Mouse (Mus musculus) spleen, embryonic (tissue): ENCODE measurements at regions not wholly inside any gene's neighbourhood (a gene's known extent, or its start where the extent isn't known, plus 50 kb on each side); places are given as distances from the start of the nearest gene placed in this dataset.

Experiments used
- CTCF ChIA-PET: fragments of 350-600 bp; sonication (Branson Sonifier 250); formaldehyde crosslinking; loops from one replicate; lab custom pipeline; 2022; lab: Charles Lee

DNA sequence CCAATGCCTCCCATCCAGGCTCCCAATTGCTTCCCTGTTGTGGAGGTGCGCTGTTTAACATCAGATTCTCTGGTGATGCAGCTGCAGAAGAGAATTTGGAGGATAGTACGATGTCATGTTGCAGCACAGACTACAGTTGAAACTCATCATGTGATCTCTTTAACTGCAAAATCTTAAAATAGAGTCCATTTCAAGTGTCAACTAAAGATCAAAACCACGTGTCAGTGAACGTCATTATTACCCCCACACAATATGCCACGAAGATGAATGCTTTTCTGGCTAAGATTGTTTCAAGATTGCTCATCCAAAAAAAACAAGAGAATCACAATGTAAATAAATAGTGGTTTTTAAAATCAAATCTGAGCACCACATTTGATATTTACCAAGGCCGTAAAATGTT is 343.7 kb upstream of the Fam98a start:
- CTCF ChIA-PET, result no interaction called here

DNA sequence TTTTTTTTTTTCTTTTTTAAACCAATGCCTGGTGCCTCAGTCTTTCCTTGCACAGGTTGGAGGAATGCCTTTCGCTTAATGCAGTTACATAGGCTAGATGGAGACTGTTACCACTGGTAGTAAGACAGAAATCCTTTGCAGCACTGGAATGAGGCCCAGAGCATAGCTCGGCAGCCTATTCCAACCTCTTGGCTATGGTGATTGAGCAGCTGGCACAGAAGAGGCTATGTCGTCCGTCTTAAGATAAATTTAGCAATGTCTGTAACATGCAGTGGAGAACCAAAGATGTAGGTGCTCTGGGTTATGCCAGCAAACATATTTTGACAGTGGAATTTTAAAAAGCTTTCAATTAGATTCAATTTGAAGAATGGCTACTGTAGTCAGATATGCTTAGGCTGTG is 343.2 kb upstream of the Fam98a start:
- CTCF ChIA-PET, result no interaction called here

DNA sequence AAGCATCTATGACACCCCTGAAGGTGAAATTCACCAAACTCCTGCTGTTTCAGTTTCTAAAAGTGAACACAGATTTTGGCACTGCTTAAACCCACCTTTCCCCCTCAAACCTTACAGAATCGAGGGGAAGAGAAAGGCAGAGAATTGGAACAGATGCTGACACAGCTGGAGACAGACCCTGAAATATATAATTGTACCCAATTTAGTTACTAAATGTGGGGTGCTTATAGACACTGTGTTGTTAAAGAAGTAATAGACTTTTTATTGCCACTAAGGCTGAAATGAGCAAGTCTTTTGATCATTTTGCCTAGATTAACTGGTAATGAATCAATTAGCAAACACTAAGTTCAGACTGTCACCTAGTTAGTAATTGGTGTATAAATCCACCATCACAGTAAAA is 341.8 kb upstream of the Fam98a start:
- CTCF ChIA-PET, result no interaction called here

DNA sequence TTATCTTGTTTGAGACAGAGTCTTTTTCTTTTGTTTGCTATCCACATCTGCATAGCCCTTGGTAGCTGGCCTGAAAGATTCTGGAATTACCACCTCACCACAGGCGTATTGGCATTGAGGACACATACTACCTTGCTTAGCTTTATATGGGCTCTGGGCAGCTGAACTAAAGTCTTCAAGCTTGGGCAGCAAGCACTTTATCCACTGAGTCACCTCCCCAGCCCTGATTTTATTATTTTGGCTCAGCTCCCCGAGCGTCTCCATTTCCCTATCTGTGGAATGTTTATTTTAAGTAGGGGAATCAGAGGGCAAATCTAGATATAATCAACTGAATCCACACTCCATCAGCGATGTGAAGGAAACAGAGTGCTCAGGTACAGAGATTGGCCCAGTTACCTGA is 340.4 kb upstream of the Fam98a start:
- CTCF ChIA-PET, result no interaction called here

DNA sequence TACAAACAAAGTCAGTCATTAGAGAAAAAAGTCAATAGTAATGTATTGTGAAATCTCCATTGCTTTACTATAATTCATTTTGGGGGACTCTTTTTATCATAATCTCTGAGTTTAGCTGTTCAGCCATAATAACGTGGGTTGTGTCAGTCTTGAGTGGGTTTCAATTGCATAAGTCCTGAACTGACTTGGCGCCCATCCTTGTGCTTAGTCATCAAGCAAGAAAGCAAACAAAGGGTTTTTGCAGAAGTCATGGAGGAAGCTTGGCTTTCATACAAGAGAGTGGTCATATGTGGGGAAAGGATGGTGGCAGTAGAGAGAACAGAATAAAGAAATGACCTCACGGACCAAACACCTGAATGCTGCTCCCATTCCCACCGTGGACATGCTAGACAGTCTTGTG is 339.8 kb upstream of the Fam98a start:
- CTCF ChIA-PET, result no interaction called here

DNA sequence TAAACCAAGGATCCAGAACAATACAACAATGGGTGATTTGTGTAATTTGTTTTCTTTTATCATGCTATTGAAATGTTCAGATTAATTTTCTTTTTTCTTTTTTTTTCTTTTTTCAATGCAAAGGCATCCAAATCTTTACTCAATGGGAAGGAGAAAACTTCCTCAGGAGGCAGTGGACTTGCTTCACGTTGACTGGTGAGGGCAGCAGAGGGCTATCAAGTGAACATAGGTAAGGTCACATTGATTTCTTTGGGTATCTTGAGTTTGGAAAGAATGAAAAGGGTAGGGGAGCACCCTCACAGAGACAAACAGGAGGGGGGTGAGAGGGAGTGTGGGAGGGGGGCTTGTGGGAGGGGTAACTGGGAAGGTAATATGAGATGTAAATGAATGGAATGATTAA is 326.1 kb upstream of the Fam98a start:
- CTCF ChIA-PET, result no interaction called here

DNA sequence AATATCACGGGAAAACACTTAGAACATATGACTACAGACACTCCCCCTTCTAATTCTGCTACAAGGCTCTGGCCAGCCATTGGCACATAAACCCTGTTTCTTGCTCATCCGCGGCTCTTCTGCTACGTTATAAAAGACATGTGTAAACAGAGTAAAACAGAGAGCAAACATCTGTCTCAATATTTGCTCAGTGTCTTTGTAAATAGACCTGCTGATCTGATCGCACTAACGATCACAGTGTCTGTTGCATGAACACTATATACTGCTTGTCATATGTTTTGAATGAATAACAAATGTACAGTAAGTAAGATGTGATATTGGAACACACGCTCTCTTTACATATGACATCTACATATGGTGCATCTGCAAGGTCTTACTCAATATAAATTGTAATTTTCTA is 325.1 kb upstream of the Fam98a start:
- CTCF ChIA-PET, result no interaction called here

DNA sequence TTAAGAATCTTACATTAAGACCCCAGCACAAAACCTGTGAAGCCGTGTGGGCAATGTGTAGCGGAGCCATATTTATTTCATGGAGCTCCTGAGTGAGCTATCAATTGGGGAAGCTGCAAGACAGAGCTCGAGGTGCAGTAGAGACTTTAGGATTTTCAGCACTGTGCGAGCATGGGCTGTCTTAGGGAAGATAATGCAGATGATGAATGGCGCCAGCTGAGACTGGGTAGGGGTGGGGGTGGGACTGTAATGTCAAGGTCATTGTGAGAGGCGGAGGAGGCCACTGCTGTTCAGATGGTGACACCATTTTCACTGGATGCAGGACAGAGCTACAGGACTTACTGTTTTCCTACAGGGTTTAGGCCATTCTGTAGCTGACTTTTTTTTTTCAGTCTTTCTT is 322.8 kb upstream of the Fam98a start:
- CTCF ChIA-PET, result no interaction called here

DNA sequence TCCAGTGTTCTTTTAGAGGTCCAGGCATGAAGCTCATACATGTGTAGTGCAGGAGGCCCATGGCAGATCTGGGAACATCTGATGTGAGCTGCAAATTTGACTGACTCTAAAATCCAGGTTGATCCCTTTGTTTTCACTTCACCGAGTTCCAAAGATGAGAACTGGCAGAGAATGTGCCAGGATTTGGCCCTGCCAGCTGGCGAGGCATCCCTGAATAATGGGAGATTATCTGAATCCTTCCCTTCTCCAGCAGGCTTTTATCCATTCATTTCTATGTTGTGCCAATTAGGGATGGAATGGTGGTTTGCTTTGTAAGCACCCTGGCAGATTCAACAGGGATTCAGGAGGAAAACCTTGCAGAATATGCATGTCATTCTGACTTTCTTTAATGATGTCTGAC is 318.7 kb upstream of the Fam98a start:
- CTCF ChIA-PET, result no interaction called here

DNA sequence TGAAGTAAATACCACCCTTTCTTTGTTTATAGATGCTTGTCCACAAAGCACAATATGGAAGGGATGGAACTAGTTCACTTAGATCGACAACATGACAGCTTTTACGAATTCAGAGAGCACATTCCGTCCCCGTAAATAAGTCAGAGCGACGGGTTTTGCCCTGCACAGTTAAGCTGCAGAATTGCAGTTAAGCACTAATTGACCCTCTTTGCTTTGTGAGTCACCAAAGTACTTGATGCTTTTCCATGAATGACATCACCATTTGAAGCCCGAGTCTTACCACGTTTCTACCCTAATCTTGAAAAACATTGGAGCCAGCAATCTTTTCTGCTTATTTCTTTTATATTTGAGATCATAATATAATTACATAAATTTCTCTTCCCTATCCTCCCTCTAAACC is 305.3 kb upstream of the Fam98a start:
- CTCF ChIA-PET, result no interaction called here

DNA sequence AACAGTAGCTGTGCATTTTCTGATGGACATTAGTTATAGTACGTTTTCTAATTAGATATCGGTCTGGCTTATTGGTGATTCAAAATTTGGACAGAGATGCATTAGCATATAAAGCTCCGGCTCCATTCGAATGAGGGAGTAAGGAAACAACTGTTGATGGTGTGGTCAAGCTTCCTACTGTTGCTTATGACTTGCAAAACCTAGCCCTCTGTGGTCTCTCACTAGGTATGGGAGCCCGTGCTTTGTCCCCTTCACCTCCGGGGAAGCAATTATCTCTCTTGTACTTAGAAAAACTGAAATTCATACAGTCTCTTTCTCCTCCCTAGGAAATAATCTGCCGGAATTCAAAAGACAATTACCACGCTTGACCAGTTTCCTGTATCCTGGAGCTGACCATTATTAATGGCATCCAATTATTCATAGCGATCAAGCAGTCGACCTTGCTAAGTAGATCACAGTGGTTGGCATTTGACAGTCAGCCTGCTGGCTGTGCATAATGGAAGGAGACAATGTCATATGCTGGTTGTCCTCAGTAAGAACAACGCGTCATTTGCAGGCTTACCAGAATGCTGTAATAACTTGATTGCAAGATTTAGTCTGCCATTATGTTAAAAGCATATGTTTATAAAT is 264.4 kb upstream of the Fam98a start:
- CTCF ChIA-PET, result no interaction called here

DNA sequence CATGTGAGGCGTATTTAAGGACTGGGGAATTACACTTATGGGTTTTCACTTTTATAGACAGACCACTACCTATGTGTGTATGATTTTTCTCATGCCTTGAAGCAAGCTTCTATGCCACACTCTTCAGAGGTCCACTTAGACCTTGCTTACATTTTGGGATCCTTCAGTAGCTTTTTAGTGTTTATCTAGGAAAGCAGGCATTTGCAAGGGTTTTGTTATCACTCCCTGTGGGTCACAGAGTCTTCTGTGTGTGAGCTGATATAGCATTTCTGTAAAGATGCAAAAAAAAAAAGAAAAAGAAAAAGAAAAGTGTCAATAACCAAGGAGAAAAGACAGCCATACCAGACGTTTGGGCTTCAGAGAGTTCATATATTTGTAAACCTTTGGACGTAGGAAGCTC is 260.4 kb upstream of the Fam98a start:
- CTCF ChIA-PET, result no interaction called here

DNA sequence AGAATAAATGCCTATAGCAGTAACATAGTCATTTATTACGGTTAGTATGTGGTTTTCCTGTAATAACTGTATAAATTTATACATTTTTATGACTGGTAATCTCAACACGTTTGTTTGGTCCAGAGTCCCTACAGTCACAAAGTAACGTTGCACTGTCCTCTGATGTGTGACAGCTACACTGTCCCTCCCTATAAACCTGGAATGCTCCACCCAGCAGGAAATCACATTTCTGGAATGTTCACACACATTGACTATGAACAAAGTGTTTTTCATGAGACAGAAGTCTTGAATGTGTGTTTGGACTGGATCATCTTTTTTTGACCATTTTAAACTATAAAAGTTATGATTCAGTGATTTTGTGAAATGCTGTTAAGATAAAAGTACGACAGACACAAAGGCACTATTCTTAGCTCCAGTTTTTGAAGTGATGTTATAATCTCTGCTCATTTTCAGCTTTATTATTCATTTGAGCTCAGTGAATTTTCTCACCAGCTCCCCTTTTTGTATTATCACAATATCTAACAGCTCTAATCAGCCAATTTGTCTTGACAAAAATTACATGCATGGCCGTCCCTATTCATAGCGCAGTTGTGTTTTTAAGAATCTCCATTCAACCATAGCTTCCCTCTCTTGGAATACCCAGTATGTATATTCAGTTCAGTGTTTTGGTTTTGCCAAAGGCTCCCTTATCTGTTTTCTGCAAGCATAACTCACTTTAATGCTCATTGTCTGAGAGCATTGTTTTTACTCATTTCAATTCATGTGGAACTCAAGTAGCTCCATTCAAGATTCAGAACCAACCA is 257.0 kb upstream of the Fam98a start:
- CTCF ChIA-PET, result no interaction called here

DNA sequence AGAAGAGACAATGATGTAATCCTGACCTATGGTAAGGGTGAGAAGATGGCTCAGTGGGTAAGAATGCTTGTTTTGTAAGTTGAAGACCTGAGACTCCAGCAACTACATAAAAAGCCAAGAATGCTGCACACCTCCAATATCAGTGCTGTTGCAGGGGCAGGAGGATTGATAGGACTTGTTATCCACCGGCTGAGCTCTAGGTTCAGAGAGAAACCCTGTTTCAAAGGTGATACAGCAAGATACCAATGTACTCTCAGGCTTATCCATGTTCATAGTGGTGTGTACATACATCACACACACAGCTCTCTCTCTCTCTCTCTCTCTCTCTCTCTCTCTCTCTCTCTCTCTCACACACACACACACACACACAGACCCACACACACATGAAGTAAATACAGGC is 256.3 kb upstream of the Fam98a start:
- CTCF ChIA-PET, result no interaction called here

DNA sequence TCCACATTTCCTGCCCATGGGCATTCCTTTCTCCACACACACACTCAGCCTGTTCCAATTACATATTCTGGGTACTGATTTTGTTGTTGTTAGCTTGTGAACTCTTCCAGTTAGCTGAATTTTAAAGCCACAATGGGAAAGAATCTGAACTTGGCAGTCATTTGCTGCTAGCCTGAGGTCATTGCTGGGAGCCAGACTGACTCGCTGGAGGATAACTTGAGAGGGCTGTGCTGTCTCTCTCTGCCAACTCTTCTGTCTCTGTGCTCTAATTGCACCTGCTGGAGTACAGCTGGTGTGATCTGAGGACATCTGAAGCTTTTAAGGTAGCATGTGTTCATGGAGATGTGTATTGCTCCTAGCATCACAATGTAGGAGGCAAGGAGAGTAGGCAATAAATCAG is 252.6 kb upstream of the Fam98a start:
- CTCF ChIA-PET, result no interaction called here

DNA sequence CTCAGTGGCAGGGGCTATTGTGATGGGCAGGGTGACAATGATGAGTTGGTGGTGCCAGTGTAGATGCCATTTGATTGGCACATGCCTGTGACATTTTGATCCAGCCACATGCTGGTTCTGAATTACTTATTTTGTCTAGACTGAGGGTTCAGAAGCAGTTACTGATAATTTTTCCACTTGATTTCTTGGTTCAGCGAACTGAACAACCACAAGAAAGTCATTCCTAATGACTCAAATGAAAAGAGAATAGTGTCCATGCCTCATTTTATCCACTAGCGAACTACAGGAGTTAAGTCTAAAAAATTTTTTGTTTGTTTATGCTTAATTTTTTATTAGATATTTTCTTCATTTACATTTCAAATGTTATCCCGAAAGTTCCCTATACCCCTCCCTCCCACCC is 244.6 kb upstream of the Fam98a start:
- CTCF ChIA-PET, result no interaction called here

DNA sequence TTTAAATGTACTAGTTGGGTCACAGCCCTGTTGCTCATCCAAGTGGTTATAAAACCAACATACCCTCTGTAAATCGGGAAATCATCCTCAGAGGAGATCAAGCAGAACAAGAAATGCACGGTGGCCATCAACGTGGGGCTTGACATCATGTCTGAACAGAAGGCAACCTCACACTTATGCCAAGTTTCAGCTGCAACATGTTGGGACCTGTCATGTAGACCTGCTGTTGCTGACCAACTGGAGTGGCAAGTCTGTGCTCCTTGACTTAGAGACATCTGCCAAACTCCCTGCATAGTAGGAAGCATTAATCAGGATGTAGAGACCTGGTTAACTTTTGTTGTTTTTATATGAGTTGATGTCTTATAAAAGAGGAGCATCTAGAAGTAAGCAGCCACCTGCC is 244.0 kb upstream of the Fam98a start:
- CTCF ChIA-PET, result no interaction called here

DNA sequence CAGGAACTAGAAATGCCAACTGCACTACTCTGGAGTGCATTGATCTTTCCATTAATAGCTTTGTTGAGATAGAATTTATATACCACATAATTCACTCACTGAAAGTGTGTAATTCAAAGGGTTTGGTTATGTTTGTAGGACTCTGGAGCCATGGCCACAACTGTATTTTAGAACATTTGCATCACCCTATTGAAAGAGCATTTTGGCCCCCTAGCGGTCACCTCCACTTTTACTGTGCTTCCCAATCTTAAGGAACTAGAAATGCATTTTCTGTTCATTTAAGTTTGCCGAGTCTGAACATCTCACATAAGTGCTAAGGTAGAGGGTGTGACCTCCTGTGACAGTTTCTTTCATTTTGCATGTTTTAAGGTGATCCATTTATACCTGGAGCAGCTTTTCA is 228.0 kb upstream of the Fam98a start:
- CTCF ChIA-PET, result no interaction called here

DNA sequence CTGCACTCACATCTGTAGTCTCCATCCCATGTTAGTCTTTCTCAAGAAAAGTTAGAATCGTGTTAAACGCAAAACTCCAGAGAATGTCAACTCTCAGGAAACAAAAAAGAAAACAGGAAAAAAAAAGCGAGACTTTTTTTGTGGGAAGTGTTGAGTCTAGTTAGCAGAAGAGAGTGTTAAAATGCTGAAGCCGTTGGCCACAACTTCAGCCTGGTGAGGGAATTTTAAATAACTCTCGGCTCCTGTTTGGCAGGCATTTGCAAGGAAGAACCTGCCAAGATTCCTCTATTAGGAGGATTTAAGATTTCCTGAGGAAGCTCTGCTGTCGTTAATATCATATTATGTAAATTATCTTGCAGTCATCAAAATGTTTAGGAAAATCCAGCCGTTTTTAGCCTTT is 224.9 kb upstream of the Fam98a start:
- CTCF ChIA-PET, result no interaction called here

DNA sequence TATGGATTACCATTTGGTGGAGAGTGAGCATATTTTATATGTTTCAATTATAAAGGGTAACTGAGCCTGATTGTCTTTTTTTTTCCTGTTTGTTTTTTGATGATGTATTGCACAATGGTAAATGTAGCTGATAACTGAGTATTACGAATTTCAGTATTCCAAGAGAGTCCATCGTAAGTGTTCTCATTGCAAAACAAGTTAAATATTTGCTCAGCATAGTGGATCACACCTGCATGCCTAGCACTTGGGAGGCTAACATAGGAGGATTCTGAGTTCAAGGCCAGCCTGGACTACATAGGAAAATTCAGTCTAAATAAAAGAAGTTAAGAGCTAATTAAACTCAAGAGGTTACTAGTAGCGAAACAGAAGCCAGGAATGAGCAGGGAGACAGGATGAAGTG is 223.8 kb upstream of the Fam98a start:
- CTCF ChIA-PET, result no interaction called here

DNA sequence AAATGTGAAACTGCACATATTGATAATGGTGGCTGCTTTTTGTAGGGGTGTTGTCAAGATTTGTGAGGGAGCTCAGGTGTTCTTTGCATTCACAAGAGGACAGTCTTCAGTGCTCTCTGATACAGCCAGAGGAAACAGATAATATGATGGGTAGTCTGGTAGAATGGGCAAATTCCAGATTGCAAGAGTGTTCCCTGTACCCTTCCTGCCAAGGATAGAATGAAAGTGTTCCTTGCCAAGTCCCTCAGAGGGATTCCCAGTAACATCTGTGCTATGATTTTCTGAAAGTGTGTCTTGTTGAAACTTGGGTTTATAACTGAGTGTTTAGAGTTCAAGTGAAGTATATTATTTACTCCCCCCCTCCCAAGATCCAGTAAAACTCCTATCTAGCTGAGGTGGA is 221.1 kb upstream of the Fam98a start:
- CTCF ChIA-PET, result no interaction called here

DNA sequence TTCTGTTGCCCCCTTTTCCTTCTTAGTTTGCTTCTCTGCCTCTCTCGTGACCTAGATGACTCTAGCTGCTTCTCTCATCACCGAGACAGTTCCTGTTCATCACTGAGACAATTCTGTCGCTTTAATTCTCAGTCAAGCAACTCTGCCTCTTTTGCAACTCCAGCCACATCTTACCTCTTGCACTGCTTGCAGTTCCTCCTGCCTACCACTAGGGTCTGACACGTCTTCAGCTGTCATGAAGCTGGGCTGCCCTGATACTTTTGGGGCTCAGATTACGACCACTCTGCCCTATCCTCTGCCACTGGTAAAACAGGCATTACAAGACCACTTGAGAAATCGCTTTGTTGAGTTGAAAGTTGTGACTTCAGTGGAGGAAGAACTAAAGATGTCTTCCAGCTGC is 216.9 kb upstream of the Fam98a start:
- CTCF ChIA-PET, result no interaction called here

DNA sequence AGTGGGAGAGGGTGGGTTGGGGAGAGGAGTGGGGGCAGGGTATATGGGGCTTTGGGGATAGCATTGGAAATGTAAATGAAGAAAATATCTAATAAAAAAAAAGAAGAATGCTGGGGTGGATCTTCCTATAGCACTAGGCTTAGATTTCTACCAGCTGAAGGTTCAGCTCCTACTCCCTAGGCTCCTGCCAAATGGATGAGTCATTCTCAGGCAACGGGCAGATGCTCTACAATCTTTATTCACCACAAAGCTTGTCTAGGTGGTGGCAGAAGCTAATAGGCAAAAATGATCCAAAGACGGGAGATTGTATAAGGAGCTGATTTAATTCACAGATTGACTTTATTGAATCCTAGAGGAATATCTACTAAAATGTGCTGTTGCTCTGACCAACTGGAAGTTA is 211.6 kb upstream of the Fam98a start:
- CTCF ChIA-PET, result no interaction called here

DNA sequence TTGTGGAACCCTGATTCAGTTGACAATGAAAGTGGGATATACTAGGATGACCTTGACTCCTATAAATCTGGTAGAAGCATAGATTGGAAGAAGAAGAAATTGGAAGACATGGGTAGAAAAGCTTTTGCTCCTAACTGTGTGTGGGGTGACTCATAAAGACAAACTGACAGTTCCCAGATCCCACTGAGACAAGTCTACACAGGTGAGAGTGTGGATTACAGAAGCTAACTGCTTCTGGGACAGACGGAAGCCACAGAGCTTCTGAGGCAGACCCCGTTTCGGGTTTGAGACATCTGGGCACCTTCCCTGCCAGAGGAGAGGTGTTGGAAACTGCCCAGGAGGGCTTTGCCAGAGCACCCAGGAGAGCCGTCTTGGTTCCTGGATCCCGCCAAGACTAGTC is 204.7 kb upstream of the Fam98a start:
- CTCF ChIA-PET, result no interaction called here
